Mouse (Mus musculus) erythroblast, embryonic 14.5 days (primary cell): ENCODE data around the gene Kansl2.

Experiments
- GATA1 ChIP-seq: IDR thresholded peaks from 2 replicates; pipeline ENCODE4 v1.6.1; 2012; ENCODE audit warnings: low read length, inconsistent platforms, mixed read lengths
- TAL1 ChIP-seq: IDR thresholded peaks from 3 replicates; pipeline ENCODE4 v1.6.1; 2012; ENCODE audit warnings: low read length, inconsistent platforms, mixed read lengths

DNA sequence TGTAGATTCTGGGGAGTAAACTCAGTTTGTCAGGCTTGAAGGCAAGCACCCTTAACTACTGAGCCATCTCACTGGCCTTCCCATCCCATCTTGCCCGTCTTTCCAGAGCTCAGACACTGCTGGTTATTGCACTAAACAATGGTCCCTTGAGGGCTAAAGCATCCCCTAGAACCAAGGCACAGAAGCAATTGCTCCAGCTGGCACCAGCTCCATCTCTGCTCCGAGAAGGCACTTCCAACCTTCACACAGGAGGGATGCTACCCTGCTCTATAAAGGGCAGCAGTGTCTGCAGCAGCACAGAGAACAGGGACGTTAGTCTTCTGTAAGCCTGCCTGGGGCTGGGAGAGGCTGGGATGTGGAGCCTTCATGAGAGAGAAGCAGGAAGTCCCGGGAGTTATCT is 42.0 kb downstream of the Kansl2 start, which contains the start of gene Olfr279:
- no peak for TF ChIP-seq GATA1
- no peak for TF ChIP-seq TAL1
